Mouse (Mus musculus): ENCODE data around the gene Gm44790.

The Gm44790 gene

DNA sequence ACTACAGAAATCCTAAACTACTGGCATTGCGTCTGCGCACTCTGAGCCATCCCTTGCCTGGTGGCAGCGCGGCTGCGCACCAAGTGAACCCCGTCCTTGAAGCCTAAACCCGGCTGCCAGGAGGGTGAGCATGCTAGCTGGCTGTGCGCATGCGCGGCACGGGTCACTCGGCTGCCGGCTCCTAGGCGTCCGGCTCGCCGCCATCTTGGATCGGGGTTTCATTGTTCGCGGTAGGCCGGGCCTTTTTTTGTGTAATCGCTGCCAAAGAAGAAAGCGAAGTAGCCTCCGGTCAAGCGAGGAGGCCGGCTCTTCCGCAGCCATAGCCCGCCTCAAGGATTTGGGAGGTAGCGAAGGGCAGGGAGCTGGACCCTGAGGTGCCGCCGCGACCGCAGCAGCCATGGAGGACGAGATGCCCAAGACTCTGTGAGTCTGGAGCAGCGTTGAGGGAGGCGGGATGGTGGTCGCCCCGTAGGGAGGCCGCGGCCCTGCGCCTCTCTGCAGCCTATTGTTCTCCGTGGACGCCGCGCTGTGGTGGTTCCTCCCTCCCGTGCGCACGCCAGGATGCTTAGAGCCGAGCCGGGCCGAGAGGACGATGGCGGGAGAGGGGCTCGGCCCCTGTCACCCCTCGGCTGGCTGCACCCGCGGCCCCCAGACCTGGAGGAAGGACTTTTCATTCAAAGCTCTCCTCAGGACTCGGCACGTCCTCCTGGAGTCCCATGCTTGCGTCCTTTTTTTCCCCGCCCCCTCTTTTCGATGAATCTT is 22.2 kb upstream of the Gm44790 start, which contains the start of gene Tia1:
Gene Tia1, plus strand, starts transcription at position 120 of the 762 bp plus-strand sequence.
- DNase-seq: peak; percentile 98

DNA sequence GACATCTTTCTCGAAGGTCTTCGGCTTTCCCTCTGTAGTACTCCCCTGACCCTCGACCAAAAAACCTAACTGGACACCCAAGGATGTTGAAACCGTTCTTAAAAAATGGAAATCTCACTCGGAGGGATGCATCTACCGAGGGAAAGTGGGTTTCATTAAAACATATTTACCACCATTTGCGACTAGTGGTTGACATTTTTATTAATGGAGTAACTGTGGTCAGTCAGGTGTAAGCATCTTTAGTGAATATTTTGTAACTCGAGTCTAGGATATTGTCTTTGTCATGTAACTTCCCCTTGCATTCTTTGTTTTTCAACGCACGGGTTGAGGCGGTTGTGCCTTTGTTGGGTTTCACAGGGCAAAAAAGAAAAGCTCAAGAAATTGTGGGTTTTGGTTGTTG is 21.5 kb upstream of the Gm44790 start:
- no peak for DNase-seq

DNA sequence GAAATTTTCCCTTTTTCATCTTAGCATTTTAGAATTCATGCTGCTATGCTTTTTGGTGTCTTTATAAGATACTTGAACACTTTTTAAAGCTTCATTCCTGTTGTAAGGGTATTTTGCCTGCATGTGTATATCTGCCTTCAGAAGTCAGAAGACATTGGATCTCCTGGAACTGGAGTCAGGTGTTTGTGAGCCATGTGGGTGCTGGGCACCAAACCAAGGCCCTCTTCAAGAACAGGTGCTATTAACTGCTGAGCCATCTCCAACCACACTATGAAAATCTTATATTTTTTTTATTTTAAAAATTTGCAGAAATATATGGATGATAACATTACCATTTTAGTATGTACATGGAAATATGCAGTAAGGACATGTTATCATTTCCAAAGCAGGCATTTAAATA is 20.2 kb upstream of the Gm44790 start:
- DNase-seq: peak in 1 of 2 experiments; percentile 23

- no peak for DNase-seq
Measured at GRCm38 (mm10) chr6:86418711-86419110, 7.7 kb upstream of the Gm44790 start.

DNA sequence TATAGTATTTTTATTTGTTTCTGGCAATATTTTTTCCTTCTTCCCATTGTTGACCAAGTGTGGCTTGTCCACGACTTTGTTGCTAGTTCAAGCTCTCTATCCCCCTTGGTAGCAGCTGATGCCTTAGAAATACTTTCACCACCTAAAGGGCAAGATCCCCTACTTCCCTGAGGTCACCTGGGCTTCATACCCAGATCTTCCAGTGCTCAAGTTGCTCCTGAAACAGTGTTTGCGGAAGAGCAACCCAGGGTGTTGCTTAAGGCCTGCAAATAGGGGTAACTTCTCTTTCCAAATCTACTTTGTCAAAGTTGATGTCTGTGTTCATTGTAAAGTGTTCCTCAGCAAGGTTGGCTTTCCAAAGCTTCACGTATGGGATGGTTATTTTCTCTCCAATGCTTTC is 7.2 kb upstream of the Gm44790 start:
- DNase-seq: no peak

- DNase-seq: no peak
Measured at GRCm38 (mm10) chr6:86420491-86420890, 6.0 kb upstream of the Gm44790 start.

- DNase-seq: no peak
Measured at GRCm38 (mm10) chr6:86431531-86431930, 5.1 kb downstream of the Gm44790 start.

- DNase-seq: no peak
Measured at GRCm38 (mm10) chr6:86433696-86434095, 7.2 kb downstream of the Gm44790 start.

DNA sequence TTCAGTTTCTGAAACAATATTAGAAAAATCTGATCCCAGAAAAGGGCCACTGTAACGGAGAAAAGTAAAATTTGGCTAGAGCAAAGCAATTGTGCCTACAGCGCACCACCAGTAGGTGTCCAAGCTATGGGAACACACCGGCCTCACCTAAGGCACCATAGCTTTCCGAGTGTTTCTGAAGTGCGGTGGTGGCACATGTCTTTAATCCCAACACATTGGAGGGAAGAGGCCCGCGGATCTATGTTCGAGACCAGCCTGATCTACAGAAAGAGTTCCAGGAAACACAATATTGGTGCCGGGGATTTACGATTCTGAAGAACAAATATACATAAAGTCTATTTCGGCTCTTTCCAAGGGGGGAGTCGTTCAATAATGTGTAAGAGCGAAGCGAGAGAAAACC is 11.3 kb downstream of the Gm44790 start:
- peak; percentile 41 to 50 for DNase-seq

DNA sequence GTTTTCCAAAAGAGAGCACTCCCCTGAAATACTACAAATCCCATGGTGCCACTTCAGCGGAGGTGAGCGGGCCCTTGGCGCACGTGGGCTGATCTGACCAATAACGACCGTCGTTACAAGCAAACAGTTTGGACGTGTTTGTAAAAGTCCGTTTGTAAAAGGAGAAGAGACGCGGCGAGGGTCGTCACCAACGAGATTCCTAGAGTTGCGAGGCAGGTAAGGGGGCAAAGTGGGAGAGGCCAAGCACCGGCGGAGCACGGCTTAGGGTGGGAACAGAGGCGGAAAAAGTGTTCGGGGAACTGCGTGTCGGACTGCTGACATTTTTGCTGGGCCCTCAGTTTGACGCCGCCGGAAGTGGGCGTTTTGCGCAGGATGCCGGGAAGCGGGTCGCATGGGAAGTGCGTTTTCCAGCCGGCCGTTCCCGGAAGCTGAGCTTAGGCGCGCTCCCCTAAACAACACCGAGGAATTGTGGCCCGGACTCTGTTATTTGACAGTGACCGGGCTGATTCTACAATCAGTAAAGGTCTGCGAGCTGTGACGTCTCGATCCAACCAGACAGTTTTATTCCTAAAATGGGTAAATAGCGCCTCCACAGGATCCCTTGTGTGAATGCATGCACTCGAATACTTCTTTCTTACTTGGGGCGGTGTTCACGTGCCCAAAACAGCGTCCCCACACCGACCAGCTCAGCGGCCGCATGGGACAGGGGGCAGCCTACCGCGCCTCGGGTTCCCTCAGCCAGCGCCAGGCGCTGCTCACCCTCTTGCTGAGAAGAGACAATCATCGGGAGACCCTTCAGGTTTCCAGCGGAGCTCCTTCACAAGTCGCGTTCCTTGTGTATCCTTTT is 12.0 kb downstream of the Gm44790 start, which contains the start of gene C87436:
Gene C87436, plus strand, starts transcription at position 103 of the 847 bp plus-strand sequence.
- peak; percentile 95 to 98 for DNase-seq

GRCm38 (mm10) chr6:86439119-86439496 is 12.7 kb downstream of the Gm44790 start:
- no peak for DNase-seq

GRCm38 (mm10) chr6:86439531-86439930 is 13.1 kb downstream of the Gm44790 start:
- no peak for DNase-seq

GRCm38 (mm10) chr6:86441571-86441970 is 15.1 kb downstream of the Gm44790 start:
- no peak for DNase-seq

DNA sequence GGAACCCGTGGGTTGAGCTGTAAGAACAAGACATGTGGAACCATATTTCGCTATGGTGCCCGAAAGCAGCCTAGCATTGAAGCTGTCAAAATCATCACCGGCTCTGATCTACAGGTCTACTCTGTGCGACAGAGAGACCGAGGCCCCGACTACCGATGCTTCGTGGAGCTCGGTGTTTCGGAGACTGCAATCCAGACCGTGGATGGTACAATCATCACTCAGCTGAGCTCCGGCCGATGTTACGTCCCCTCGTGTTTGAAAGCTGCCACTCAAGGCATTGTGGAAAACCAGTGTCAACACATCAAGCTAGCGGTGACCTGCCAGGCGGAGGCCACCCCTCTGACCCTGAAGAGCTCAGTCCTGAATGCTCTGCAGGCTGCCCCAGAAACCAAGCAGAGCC is 19.1 kb downstream of the Gm44790 start:
- DNase-seq: no peak

DNA sequence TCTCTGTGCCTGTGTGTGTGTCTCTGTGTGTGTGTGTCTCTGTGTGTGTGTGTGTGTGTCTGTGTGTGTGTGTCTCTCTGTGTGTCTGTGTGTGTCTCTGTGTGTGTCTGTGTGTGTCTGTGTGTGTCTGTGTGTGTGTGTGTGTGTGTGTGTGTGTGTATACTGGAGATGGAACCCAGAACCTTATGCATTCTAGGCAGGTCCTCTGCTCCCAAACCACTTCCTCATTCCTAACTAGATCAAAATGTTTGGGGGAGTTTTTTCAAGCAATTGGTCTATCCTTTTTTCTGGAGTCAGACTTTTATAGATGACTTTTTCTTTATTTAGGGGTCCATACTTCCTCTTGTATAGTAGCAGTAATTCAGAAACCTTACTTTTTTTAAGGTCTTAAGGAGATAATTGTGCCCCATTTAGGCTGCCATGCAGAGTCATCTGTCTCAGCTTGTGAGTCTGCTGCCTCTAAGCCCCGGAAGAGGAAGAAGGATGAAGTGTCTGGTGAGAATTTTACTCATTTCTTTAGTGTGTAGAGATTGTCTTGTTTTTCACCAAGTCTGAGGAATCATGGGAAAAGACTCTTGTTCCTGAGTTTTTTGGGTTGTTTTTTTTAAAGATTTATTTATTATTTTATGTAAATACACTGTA is 20.6 kb downstream of the Gm44790 start:
- no peak for DNase-seq

GRCm38 (mm10) chr6:86456727-86457126 is 30.3 kb downstream of the Gm44790 start:
- no peak for DNase-seq

DNA sequence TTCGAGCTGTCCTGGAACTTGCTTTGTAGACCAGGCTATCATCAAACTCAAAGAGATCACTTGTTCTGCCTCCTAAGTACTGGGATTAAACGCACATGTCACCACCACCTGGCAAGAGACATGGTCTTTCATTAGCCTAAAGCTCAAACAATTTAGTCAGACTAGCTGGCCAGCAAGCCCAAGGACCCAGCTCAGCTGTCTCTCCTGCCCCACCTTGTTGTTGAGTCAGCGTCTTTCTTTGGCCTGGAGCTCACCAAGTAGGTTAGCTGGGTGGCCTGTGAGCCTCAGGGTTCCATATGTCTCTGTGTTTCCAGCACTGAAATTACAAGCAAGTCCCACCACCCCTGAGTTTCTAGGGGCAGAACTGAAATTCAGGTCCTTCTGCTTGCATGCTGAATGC is 36.6 kb downstream of the Gm44790 start:
- DNase-seq: no peak

GRCm38 (mm10) chr6:86471317-86471716 is 44.9 kb downstream of the Gm44790 start:
- no peak for DNase-seq

DNA sequence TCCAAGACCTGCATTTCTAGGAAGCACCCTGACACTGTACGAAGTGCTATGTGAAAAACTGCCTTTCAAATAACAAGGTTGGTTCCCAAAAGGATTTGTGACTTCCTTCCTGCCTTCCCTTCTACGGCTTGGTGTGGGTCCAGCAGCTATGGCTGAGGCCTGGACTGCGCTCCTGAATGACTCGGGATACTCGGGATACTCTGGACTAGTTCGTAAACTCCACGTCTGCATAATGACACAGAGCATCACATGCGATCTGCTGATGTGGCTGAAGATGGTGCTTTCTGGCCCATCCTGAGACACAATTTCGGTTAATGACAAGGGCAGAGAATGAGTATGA is 45.3 kb downstream of the Gm44790 start:
- no peak for DNase-seq

- DNase-seq: peak; percentile 99 to 100
Measured at GRCm38 (mm10) chr6:86472100-86472955, 45.9 kb downstream of the Gm44790 start.

- peak; percentile 18 to 40 for DNase-seq
Measured at GRCm38 (mm10) chr6:86473077-86473476, 46.6 kb downstream of the Gm44790 start.

GRCm38 (mm10) chr6:86474072-86474471 is 47.6 kb downstream of the Gm44790 start:
- DNase-seq: no peak

All from cerebellum, adult 18-20 months (tissue).